Comparison of ENCODE assay signal across 7 mouse cellular contexts in genomic region chr11:90389174-90389901, GRCm38 (mm10). TPM values are rescaled to one million over a fixed set of nuclear protein-coding genes. Genes with fewer than 3 reads are reported as not detected.
DNase-seq lines count a peak whose midpoint lies in the region; ATAC-seq and TF ChIP-seq lines count a peak whose summit lies in the region.

No protein-coding gene starts in this region.

- ATAC-seq in embryonic facial prominence, embryonic 15.5 days (ENCODE audit: insufficient number of reproducible peaks, low FRiP score, low TSS enrichment, low read depth), result peak; percentile 35; the same call in 1 of the 2 replicates
- ATAC-seq in hindbrain, embryonic 11.5 days (ENCODE audit: low FRiP score), result no peak
- peak; percentile 20; the same call in 1 of the 2 replicates for ATAC-seq in megakaryocyte progenitor cell, adult 5-6 weeks (replicated peaks; ENCODE audit: poor library complexity)

- DNase-seq in NIH3T3 (ENCODE audit: low read depth), result peak; percentile 37
- peak; percentile 59 for DNase-seq in hindbrain, embryonic 11.5 days (ENCODE audit: low spot score)
- DNase-seq in left cerebral cortex, postnatal 14 days (ENCODE audit: low spot score in 2 of 2), result peak; percentile 70 to 77

- no peak for TF ChIP-seq CTCF in ES-Bruce4 (IDR thresholded peaks at IDR 0.05; ENCODE audit: low read depth, low read length)
- TF ChIP-seq CTCF in testis, adult 2 months (IDR thresholded peaks at IDR 0.05; ENCODE audit: control insufficient read depth, insufficient read depth, insufficient replicate concordance, low read depth, low read length), result no peak

- peak overlapping the region; percentile 6 for H3K4me3 ChIP-seq in ES-Bruce4 (ENCODE audit: low read depth, low read length)
- H3K4me3 ChIP-seq in embryonic facial prominence, embryonic 15.5 days (replicated peaks), result peak overlapping the region; percentile 60
- H3K4me3 ChIP-seq in hindbrain, embryonic 11.5 days (ENCODE audit: low read depth, low read length), result peak overlapping the region; percentile 42
- H3K4me3 ChIP-seq in testis, adult 2 months (ENCODE audit: control insufficient read depth, low read depth, low read length), result peak overlapping the region; percentile 54

- H3K9ac ChIP-seq in ES-Bruce4 (ENCODE audit: low read depth, poor library complexity, severe bottlenecking), result no peak overlapping the region
- peak overlapping the region; percentile 39 for H3K9ac ChIP-seq in embryonic facial prominence, embryonic 15.5 days
- peak overlapping the region; percentile 27; the same call in 1 of the 2 replicates for H3K9ac ChIP-seq in hindbrain, embryonic 11.5 days (ENCODE audit: low read depth, low read length)

- H3K9me3 ChIP-seq in ES-Bruce4 (replicated peaks; ENCODE audit: control insufficient read depth, insufficient read depth, low read length, poor library complexity, severe bottlenecking), result no peaks in the 10 kb centered on the region
- H3K9me3 ChIP-seq in embryonic facial prominence, embryonic 15.5 days (replicated peaks), result no peaks in the 10 kb centered on the region
- no peaks in the 10 kb centered on the region for H3K9me3 ChIP-seq in hindbrain, embryonic 11.5 days (ENCODE audit: control insufficient read depth, low read length)

- H3K36me3 ChIP-seq in ES-Bruce4 (ENCODE audit: control insufficient read depth, insufficient read depth, low read length, poor library complexity, severe bottlenecking), result no peaks in the 10 kb centered on the region
- 0 out of 2 replicates have a peak, but pooled peaks cover 4% of the 10 kb centered on the region for H3K36me3 ChIP-seq in embryonic facial prominence, embryonic 15.5 days
- no peaks in the 10 kb centered on the region for H3K36me3 ChIP-seq in hindbrain, embryonic 11.5 days (ENCODE audit: control insufficient read depth, insufficient read depth, low read length)
- no peaks in the 10 kb centered on the region for H3K36me3 ChIP-seq in testis, adult 2 months (ENCODE audit: control insufficient read depth, insufficient read depth, low read length)

- TF ChIP-seq EP300 in ES-Bruce4 (IDR thresholded peaks at IDR 0.05; ENCODE audit: insufficient read depth, low read depth, low read length), result no peak

- no peak for TF ChIP-seq POLR2A in ES-Bruce4 (IDR thresholded peaks at IDR 0.05; ENCODE audit: insufficient read depth, low read length)
- no peak for TF ChIP-seq POLR2A in testis, adult 2 months (IDR thresholded peaks at IDR 0.05; ENCODE audit: control insufficient read depth, low read depth, low read length)

- peaks cover 20% of the 10 kb centered on the region for H3K27me3 ChIP-seq in ES-Bruce4 (ENCODE audit: control insufficient read depth, insufficient read depth, low read length, poor library complexity, severe bottlenecking)
- H3K27me3 ChIP-seq in embryonic facial prominence, embryonic 15.5 days, result no peaks in the 10 kb centered on the region
- H3K27me3 ChIP-seq in hindbrain, embryonic 11.5 days (ENCODE audit: control insufficient read depth, insufficient read depth, low read length), result peaks cover 28% of the 10 kb centered on the region
- H3K27me3 ChIP-seq in testis, adult 2 months (ENCODE audit: control insufficient read depth, insufficient read depth, low read length), result no peaks in the 10 kb centered on the region

- peaks cover 3% of the 10 kb centered on the region for H3K4me1 ChIP-seq in ES-Bruce4 (ENCODE audit: control insufficient read depth, insufficient read depth, low read length)
- H3K4me1 ChIP-seq in embryonic facial prominence, embryonic 15.5 days, result peaks cover 39% of the 10 kb centered on the region
- H3K4me1 ChIP-seq in hindbrain, embryonic 11.5 days (replicated peaks; ENCODE audit: control insufficient read depth, insufficient read depth, low read length), result peaks cover 5% of the 10 kb centered on the region
- H3K4me1 ChIP-seq in testis, adult 2 months (ENCODE audit: control insufficient read depth, insufficient read depth, low read length), result peaks cover 16% of the 10 kb centered on the region

- WGBS in embryonic facial prominence, embryonic 15.5 days, result under 1% methylated on average over 34 of the region's 36 CpGs
- 1% methylated on average over 34 of the region's 36 CpGs for WGBS in hindbrain, embryonic 11.5 days

- H3K27ac ChIP-seq in ES-Bruce4 (ENCODE audit: insufficient read depth, low read length), result no peak overlapping the region
- H3K27ac ChIP-seq in embryonic facial prominence, embryonic 15.5 days (replicated peaks), result no peak overlapping the region
- H3K27ac ChIP-seq in hindbrain, embryonic 11.5 days (ENCODE audit: low read depth, low read length), result no peak overlapping the region
- H3K27ac ChIP-seq in testis, adult 2 months (ENCODE audit: control insufficient read depth, insufficient read depth, low read depth, low read length), result no peak overlapping the region

- intact Hi-C loops in left cerebral cortex, postnatal 14 days (cut with DNase I), result loop anchor here (5.0 kb wide), 3 partner anchors 72 to 207 kb away; no protein-coding TSS in a partner anchor

- peak overlapping the region; percentile 88 for H3K4me2 ChIP-seq in embryonic facial prominence, embryonic 15.5 days (replicated peaks)
- peak overlapping the region; percentile 87 for H3K4me2 ChIP-seq in hindbrain, embryonic 11.5 days (replicated peaks; ENCODE audit: low read depth, low read length)

RNA-seq across cellular contexts. Expression of gene Hlf, which starts 1.4 kb away (rescaled TPM):
- 0.40 TPM in 1 of 2 replicates, not detected in the other for polyA plus RNA-seq in ES-Bruce4 (2011; ENCODE audit: insufficient read depth, insufficient read length, low read depth, missing spikeins)
- polyA plus RNA-seq in embryonic facial prominence, embryonic 15.5 days (2015; fragmentation: Nextera tagmentation; extraction: Ambion mirVana), result 10.0 and 10.4 TPM in 2 replicates
- polyA plus RNA-seq in hindbrain, embryonic 11.5 days (2014; fragmentation: Nextera tagmentation; extraction: Ambion mirVana), result 1.2 and 1.4 TPM in 2 replicates
- 10 to 100 TPM; 82.2 to 96.9 TPM for total RNA-seq in left cerebral cortex, postnatal 14 days (2021)
- total RNA-seq in megakaryocyte progenitor cell, adult 5-6 weeks (2015), result 17.7 and 20.0 TPM in 2 replicates
- 2.5 and 13.2 TPM in 2 replicates for total RNA-seq in megakaryocyte progenitor cell, adult 5-6 weeks (2017)
- polyA plus RNA-seq in testis, adult 2 months (2012; rRNA removed), result 0.69 and 2.3 TPM in 2 replicates

Comparison
In these comparisons a context has a peak if more than half of its experiments do, and no peak if none do; other contexts are left out.
1. H3K4me3 ChIP-seq: peak in every context shown above with its lines; median percentile 60 in embryonic facial prominence, embryonic 15.5 days; 54 in testis, adult 2 months; 42 in hindbrain, embryonic 11.5 days; 6 in ES-Bruce4.